Mouse (Mus musculus) forelimb bud, embryonic 11.5 days (tissue): ENCODE data around the gene Gm29735.
"Not testable (repeated sequence)": the region's sequence is repeated elsewhere in the genome, so short reads cannot be mapped to it uniquely, and the experiment has no call there.

Experiments used
- DNase-seq: peaks from one replicate; pipeline ENCODE4 v3.0.0-alpha.2; 2012; ENCODE audit warnings: low read depth, low spot score

Gm29735 gene

DNA sequence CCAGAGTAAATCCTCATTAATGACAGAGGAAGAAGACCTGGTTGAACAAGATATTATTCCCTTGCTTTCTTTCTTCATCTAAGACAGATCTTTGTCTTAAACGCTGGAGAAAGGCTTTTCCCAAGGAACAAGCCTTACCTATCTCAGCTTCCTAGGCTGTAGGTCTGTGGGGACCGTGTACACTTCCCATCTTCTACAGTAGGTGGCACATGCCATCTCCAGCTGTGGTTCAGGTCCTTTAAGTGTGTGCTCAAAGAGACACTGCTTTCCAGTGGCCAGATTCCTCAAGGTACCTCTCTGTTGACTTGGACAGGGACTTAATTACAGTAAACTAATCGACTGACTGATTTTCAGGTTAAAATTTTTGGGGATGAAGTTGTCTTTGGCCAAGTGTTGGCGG lies 28.1 kb downstream of the Gm29735 start:
- no peak for DNase-seq

DNA sequence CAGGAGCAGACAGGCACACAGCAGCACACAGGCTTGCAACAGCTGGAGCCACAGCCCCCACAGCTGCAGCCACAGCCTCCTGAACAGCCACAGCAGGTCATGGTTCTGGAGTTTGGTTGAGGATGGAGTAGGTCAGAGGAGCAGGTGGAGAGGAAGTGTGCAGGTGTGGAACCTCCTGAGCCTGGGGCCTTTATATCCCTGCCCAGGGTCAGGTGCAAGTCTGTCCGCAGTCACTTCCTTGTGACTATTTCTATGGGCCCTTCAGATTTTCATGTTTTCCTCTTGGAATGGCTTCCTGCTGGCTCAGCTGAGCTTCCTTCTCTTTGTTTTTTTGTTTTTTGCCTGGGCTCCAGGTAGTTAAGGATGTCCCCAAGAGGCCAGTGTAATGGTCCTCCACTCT lies 36.3 kb downstream of the Gm29735 start, which contains the start of gene Gm45618:
Gene Gm45618 (minus strand): TSS at position 101 of the 400 bp plus-strand sequence.
- not testable (repeated sequence) for DNase-seq

DNA sequence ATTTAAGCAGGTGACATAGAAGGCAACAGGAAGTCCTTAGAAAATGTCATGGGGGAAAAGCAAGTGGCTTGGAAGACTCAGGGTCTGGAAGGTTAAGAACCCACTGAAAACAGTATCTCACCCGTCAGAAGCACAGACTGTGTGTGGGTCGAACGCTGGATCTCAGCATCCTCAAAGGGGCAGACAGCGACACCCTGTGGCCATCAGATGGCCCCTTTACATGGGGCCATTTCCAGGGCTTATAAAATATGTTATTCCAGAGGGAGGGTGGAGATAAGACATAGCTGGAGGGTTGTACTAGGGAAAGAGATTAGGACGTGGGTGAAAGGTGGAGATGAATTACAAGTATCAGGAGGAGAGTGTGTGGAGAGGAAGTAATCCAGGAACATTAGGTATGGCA lies 37.3 kb downstream of the Gm29735 start:
- DNase-seq, result no peak
